Comparison of ENCODE assay signal across 9 mouse cellular contexts in the genomic region with DNA sequence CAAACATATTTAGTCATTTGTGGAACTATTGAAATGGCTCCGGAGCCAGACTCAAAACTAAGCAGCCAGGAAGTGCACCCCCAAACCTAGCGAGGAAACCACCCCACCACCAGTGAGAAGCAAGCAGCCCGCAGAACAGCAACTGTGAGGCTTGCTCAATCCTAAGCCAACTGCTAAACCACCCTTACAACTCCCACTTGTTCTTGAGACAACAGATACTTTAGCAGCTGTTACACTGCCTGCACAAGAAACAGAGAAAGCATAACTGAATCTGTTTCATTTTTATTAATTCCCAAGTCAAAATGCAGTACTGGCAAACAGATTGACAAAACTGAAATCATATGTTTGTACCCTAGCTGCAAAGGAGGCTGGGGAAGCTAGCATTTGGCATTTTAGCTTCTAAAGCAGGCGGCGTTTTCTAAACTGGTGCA. TPM values are rescaled to one million over a fixed set of nuclear protein-coding genes. Genes with fewer than 3 reads are reported as not detected.
DNase-seq lines count a peak whose midpoint lies in the region; ATAC-seq and TF ChIP-seq lines count a peak whose summit lies in the region.
"Had no signal": no experiment of that assay in that cellular context is flagged by ENCODE, and none has a peak within 500 bp of the region (broad histone marks: within the 10 kb centered on the region; RNA-seq: fewer than 3 reads in every experiment).

No protein-coding gene starts in this region.

- no peak for TF ChIP-seq POLR2A in lung, adult 2 months (IDR thresholded peaks at IDR 0.05; ENCODE audit: borderline replicate concordance, extremely low read depth, low read depth, low read length)

- H3K4me1 ChIP-seq in lung, adult 2 months (ENCODE audit: control insufficient read depth, insufficient read depth, low read length) = no peaks in the 10 kb centered on the region

- ATAC-seq in megakaryocyte-erythroid progenitor cell, adult 5-6 weeks (replicated peaks; ENCODE audit: low FRiP score, low TSS enrichment, poor library complexity, severe bottlenecking) = peak; percentile 70; the same call in 1 of the 2 replicates

- H3K4me3 ChIP-seq in lung, adult 2 months (replicated peaks; ENCODE audit: extremely low read depth, low read depth, low read length) = no peak overlapping the region

- peak; percentile 24 for DNase-seq in lung, postnatal 25 days (ENCODE audit: low spot score)
- no peak for DNase-seq in lung, adult 2 months
- DNase-seq in induced T-regulatory cell, adult 2 months (ENCODE audit: low read depth) = peak; percentile 72
- DNase-seq in thymus, postnatal 4 days = peak; percentile 69
- DNase-seq in retina, postnatal 1 day = no peak
- no peak for DNase-seq in cerebellum, postnatal 36 days
- no peak for DNase-seq in testis, postnatal 14 days (ENCODE audit: low spot score)
- DNase-seq: kidney, postnatal 4 days had no signal

- TF ChIP-seq CTCF in lung, adult 2 months (IDR thresholded peaks at IDR 0.05; ENCODE audit: insufficient read depth, low read length) = no peak

- 62% methylated on average over 5 of the region's 5 CpGs for WGBS in lung, adult 2 months

RNA-seq across cellular contexts. Expression of gene Parp8, which starts 23.2 kb away (rescaled TPM):
- 6.6 and 9.6 TPM in 2 replicates for polyA plus RNA-seq in lung, adult 2 months (2012; rRNA removed)
- 8.5 and 10.3 TPM in 2 replicates for total RNA-seq in megakaryocyte-erythroid progenitor cell, adult 5-6 weeks (2014; fragmentation: Nextera tagmentation)
- 8.7 and 9.2 TPM in 2 replicates for total RNA-seq in megakaryocyte-erythroid progenitor cell, adult 5-6 weeks (2017)

Comparison
In these comparisons a context has a peak if more than half of its experiments do, and no peak if none do; other contexts are left out.
1. DNase-seq: peak in lung, postnatal 25 days (single experiment), induced T-regulatory cell, adult 2 months (single experiment) and thymus, postnatal 4 days (single experiment); none in lung, adult 2 months (single experiment), retina, postnatal 1 day (single experiment), cerebellum, postnatal 36 days (0 of 2) and testis, postnatal 14 days (single experiment).